Mouse (Mus musculus) thymus, adult 2 months (tissue): ENCODE measurements around the gene Ifna2. TPM values are rescaled to one million over a fixed set of nuclear protein-coding genes. Genes with fewer than 3 reads are reported as not detected.

Source experiments
- DNase-seq: peaks from one replicate; pipeline ENCODE4 v3.0.0; 2021
- H3K27ac ChIP-seq: fragments of 200-500 bp; 2 replicates; pipeline ENCODE4 v1.5.1; 2012; ENCODE audit warnings: low read length, control low read depth; ENCODE audit not compliant: control insufficient read depth, insufficient read depth
- H3K27me3 ChIP-seq: fragments of 200-500 bp; 2 replicates; pipeline ENCODE4 v1.6.1; 2012; ENCODE audit warnings: mild to moderate bottlenecking, low read length, moderate library complexity, mixed read lengths; ENCODE audit not compliant: control insufficient read depth, insufficient read depth
- H3K36me3 ChIP-seq: fragments of 200-500 bp; 2 replicates; pipeline ENCODE4 v1.6.1; 2012; ENCODE audit warnings: mild to moderate bottlenecking, low read length, moderate library complexity; ENCODE audit not compliant: control insufficient read depth, insufficient read depth
- H3K4me1 ChIP-seq: fragments of 200-500 bp; replicated peaks from 2 replicates; pipeline ENCODE4 v1.6.1; 2012; ENCODE audit warnings: low read length; ENCODE audit not compliant: control insufficient read depth, insufficient read depth
- H3K4me3 ChIP-seq: fragments of 200-500 bp; 2 replicates; pipeline ENCODE4 v1.5.1; 2012; ENCODE audit warnings: mild to moderate bottlenecking, low read length, control low read depth, moderate library complexity; ENCODE audit not compliant: control insufficient read depth, insufficient read depth
- CTCF ChIP-seq: fragments of 200-500 bp; IDR thresholded peaks from 2 replicates; pipeline ENCODE4 v1.5.1; 2012; ENCODE audit warnings: mild to moderate bottlenecking, control low read depth, low read length, moderate library complexity, borderline replicate concordance; ENCODE audit not compliant: control insufficient read depth, poor library complexity, insufficient read depth; ENCODE audit errors: extremely low read depth
- POLR2A ChIP-seq: fragments of 200-500 bp; IDR thresholded peaks from 2 replicates; pipeline ENCODE4 v1.6.1; 2012; ENCODE audit warnings: mild to moderate bottlenecking, low read length, control low read depth, moderate library complexity; ENCODE audit not compliant: control insufficient read depth, poor library complexity, insufficient read depth; ENCODE audit errors: extremely low read depth
- WGBS: fragments of 180-500 bp; shearing (Covaris S2); methylation state at CpG from one replicate; pipeline ENCODE4 v1.1.7; 2018; 5-methylcytosine and 5-hydroxymethylcytosine counted together
- polyA plus RNA-seq: library from polyadenylated mRNA; depleted of rRNA; stranded (reverse); fragments of >200 nt; gene quantifications from 2 replicates; pipeline ENCODE4 v1.2.3, GENCODE M21; 2012

The Ifna2 gene
- polyA plus RNA-seq, 1 experiment = not detected

GRCm38 (mm10) chr4:88715059-88715458 is 31.3 kb upstream of the Ifna2 start:
- Histone ChIP-seq H3K4me1 (peaks cover 3% of the 10 kb centered on the region), H3K36me3 (peaks cover 6% of the 10 kb centered on the region), H3K27me3 (no peaks in the 10 kb centered on the region), H3K4me3 (no peak overlapping the region), H3K27ac (no peak overlapping the region)
- TF ChIP-seq POLR2A = no peak
- no peak for TF ChIP-seq CTCF
- DNase-seq = no peak

GRCm38 (mm10) chr4:88714281-88714680 is 30.6 kb upstream of the Ifna2 start:
- DNase-seq = no peak
- Histone ChIP-seq H3K4me3 (no peak overlapping the region), H3K27ac (no peak overlapping the region), H3K4me1 (0 out of 2 replicates have a peak, but pooled peaks cover 2% of the 10 kb centered on the region), H3K27me3 (no peaks in the 10 kb centered on the region), H3K36me3 (peaks cover 5% of the 10 kb centered on the region; the same call in 1 of the 2 replicates)
- TF ChIP-seq POLR2A = no peak
- no peak for TF ChIP-seq CTCF
- 56% methylated on average over 1 of the region's 1 CpGs for WGBS

GRCm38 (mm10) chr4:88707128-88707826 is 23.6 kb upstream of the Ifna2 start:
- H3K4me3 ChIP-seq = no peak overlapping the region
- H3K4me1 ChIP-seq = no peaks in the 10 kb centered on the region
- no peaks in the 10 kb centered on the region for H3K36me3 ChIP-seq
- DNase-seq = no peak
- WGBS = 98% methylated on average over 1 of the region's 1 CpGs
- H3K27ac ChIP-seq = no peak overlapping the region
- TF ChIP-seq POLR2A (no peak), CTCF (no peak)
- no peaks in the 10 kb centered on the region for H3K27me3 ChIP-seq

GRCm38 (mm10) chr4:88705924-88706323 is 22.2 kb upstream of the Ifna2 start:
- no peak for TF ChIP-seq POLR2A
- no peak for TF ChIP-seq CTCF
- no peak overlapping the region for H3K27ac ChIP-seq
- WGBS = 19% methylated on average over 3 of the region's 3 CpGs
- DNase-seq = no peak
- H3K4me3 ChIP-seq = no peak overlapping the region
- H3K27me3 ChIP-seq = no peaks in the 10 kb centered on the region
- no peaks in the 10 kb centered on the region for H3K36me3 ChIP-seq
- H3K4me1 ChIP-seq = no peaks in the 10 kb centered on the region

- no peaks in the 10 kb centered on the region for H3K4me1 ChIP-seq
- H3K27me3 ChIP-seq = no peaks in the 10 kb centered on the region
- H3K4me3 ChIP-seq = no peak overlapping the region
- no peaks in the 10 kb centered on the region for H3K36me3 ChIP-seq
- DNase-seq = no peak
- H3K27ac ChIP-seq = no peak overlapping the region
- TF ChIP-seq CTCF (no peak), POLR2A (no peak)
- WGBS = 100% methylated on average over 1 of the region's 1 CpGs
Observed at GRCm38 (mm10) chr4:88699301-88699700, 15.6 kb upstream of the Ifna2 start.

- 19% methylated on average over 5 of the region's 5 CpGs for WGBS
- TF ChIP-seq CTCF = no peak
- TF ChIP-seq POLR2A = no peak
- H3K4me3 ChIP-seq = no peak overlapping the region
- H3K27me3 ChIP-seq = no peaks in the 10 kb centered on the region
- H3K4me1 ChIP-seq = no peaks in the 10 kb centered on the region
- no peaks in the 10 kb centered on the region for H3K36me3 ChIP-seq
- H3K27ac ChIP-seq = no peak overlapping the region
- DNase-seq = no peak
Observed at GRCm38 (mm10) chr4:88698781-88699180, 15.1 kb upstream of the Ifna2 start.
